Mouse (Mus musculus) olfactory bulb, adult 2 months (tissue): ENCODE measurements around the gene Kctd4. TPM values are rescaled to one million over a fixed set of nuclear protein-coding genes. Genes with fewer than 3 reads are reported as not detected.
"Not testable (repeated sequence)": the region's sequence is repeated elsewhere in the genome, so short reads cannot be mapped to it uniquely, and the experiment has no call there.

Source experiments
- H3K27ac ChIP-seq: fragments of 200-500 bp; 2 replicates; pipeline ENCODE4 v1.5.1; 2012; ENCODE audit warnings: low read depth, low read length; ENCODE audit not compliant: insufficient read depth
- H3K4me1 ChIP-seq: fragments of 200-500 bp; 2 replicates; pipeline ENCODE4 v1.6.1; 2012; ENCODE audit warnings: low read length; ENCODE audit not compliant: control insufficient read depth, insufficient read depth
- H3K4me3 ChIP-seq: fragments of 200-500 bp; 2 replicates; pipeline ENCODE4 v1.5.1; 2012; ENCODE audit warnings: mild to moderate bottlenecking, low read depth, low read length, moderate library complexity; ENCODE audit not compliant: insufficient read depth
- CTCF ChIP-seq: fragments of 200-500 bp; IDR thresholded peaks from 2 replicates; pipeline ENCODE4 v1.5.1; 2012; ENCODE audit warnings: low read depth, mild to moderate bottlenecking, low read length, moderate library complexity; ENCODE audit not compliant: insufficient read depth
- POLR2A ChIP-seq: fragments of 200-500 bp; IDR thresholded peaks from 2 replicates; pipeline ENCODE4 v1.6.1; 2012; ENCODE audit warnings: mild to moderate bottlenecking, low read depth, low read length, moderate library complexity; ENCODE audit not compliant: insufficient read depth
- WGBS: fragments of 180-500 bp; shearing (Covaris S2); methylation state at CpG from one replicate; pipeline ENCODE4 v1.1.7; 2018; 5-methylcytosine and 5-hydroxymethylcytosine counted together
- polyA plus RNA-seq: library from polyadenylated mRNA; stranded (reverse); fragments of >200 nt; gene quantifications from 2 replicates; pipeline ENCODE4 v1.2.4, GENCODE M21; 2012; ENCODE audit warnings: low replicate concordance; ENCODE audit not compliant: missing spikeins, insufficient read depth, insufficient read length

Gene Kctd4
- polyA plus RNA-seq, result not detected in 2 replicates

GRCm38 (mm10) chr14:75954766-75955165 lies at the start of gene Kctd4:
Kctd4 (plus strand) TSS chr14:75955009.
- WGBS, result 94% methylated on average over 7 of the region's 7 CpGs

DNA sequence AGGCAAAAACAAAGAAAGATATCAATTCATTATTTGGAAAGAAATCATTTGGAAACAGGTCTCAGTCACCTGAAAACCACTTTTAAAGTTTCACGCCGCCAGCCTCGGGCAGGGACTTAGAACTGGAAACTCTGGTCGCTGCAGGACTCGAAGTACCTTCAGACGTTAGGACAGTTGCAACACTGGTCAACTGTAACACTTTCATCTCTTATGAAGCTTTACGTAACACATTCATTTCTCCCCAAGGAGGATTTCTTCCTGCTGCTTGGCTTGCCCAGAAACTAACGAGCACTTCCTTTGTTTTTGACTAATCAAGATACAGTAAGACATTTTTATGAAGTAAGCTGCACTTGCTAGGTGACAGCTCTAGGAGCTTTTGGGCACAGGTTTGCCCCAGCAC lies 47.9 kb upstream of the Kctd4 start:
- TF ChIP-seq CTCF, result no peak
- TF ChIP-seq POLR2A, result no peak

More at GRCm38 (mm10) chr14:75954766-75955165, at the start of gene Kctd4:
- H3K4me1 ChIP-seq, result no peaks in the 10 kb centered on the region
- no peak within 1 kb of the TSS for H3K27ac ChIP-seq
- no peak for TF ChIP-seq CTCF
- TF ChIP-seq POLR2A, result no peak
- no peak within 1 kb of the TSS for H3K4me3 ChIP-seq

GRCm38 (mm10) chr14:75911968-75912367 lies 42.8 kb upstream of the Kctd4 start:
- H3K4me3 ChIP-seq, result no peak overlapping the region
- WGBS, result 47% methylated on average over 6 of the region's 6 CpGs
- no peak for TF ChIP-seq CTCF
- no peak for TF ChIP-seq POLR2A
- no peak overlapping the region for H3K27ac ChIP-seq
- H3K4me1 ChIP-seq, result no peaks in the 10 kb centered on the region

More for the DNA sequence above, 47.9 kb upstream of the Kctd4 start:
- H3K4me3 ChIP-seq, result no peak overlapping the region
- WGBS, result 82% methylated on average over 8 of the region's 8 CpGs
- no peaks in the 10 kb centered on the region for H3K4me1 ChIP-seq
- H3K27ac ChIP-seq, result no peak overlapping the region

- 96% methylated on average over 2 of the region's 2 CpGs for WGBS
- TF ChIP-seq POLR2A (no peak), CTCF (no peak)
- Histone ChIP-seq H3K27ac (no peak overlapping the region), H3K4me1 (no peaks in the 10 kb centered on the region), H3K4me3 (no peak overlapping the region)
Measured at GRCm38 (mm10) chr14:75912665-75913064, 42.1 kb upstream of the Kctd4 start.

DNA sequence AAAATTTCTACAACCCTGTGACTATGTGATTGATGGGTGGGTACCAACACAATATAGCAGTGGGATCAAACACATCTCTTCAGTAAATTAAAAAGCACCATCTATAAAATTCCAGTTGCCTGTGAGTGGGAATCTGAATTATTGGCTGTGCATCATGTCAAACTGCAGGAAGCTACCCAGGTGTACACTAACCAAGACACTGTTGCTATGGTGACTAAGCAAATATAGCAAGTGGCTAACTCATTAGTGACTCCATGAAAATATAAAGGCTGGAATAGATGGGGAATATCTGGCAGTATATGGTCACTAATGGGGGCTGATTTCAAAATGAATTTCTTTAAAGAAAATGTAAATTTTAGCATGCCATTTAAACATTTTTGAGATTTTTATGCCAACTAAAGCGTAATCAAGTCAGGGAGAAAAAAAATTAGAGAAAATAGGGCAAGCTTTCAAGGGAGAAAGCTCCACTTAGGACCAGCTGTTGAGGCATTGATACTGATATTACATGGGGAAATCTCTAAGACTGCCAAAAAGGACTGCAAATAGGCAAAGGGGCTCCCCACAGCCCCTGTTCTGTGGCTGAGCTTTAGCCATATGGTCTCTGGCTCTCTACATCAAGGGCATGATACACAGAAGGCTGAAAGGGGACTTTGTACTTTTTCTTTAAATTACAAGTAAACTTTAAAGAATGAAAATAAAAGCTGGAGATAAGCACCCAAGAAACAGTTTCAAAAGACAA lies 31.3 kb upstream of the Kctd4 start:
- H3K27ac ChIP-seq, result no peak overlapping the region
- WGBS, result 76% methylated on average over 1 of the region's 1 CpGs
- no peak overlapping the region for H3K4me3 ChIP-seq
- TF ChIP-seq POLR2A (no peak), CTCF (no peak)
- H3K4me1 ChIP-seq, result no peaks in the 10 kb centered on the region

GRCm38 (mm10) chr14:75929713-75930112 lies 25.1 kb upstream of the Kctd4 start:
- not testable (repeated sequence) for H3K4me1 ChIP-seq, H3K4me3 ChIP-seq, H3K27ac ChIP-seq
- 69% methylated on average over 8 of the region's 8 CpGs for WGBS

DNA sequence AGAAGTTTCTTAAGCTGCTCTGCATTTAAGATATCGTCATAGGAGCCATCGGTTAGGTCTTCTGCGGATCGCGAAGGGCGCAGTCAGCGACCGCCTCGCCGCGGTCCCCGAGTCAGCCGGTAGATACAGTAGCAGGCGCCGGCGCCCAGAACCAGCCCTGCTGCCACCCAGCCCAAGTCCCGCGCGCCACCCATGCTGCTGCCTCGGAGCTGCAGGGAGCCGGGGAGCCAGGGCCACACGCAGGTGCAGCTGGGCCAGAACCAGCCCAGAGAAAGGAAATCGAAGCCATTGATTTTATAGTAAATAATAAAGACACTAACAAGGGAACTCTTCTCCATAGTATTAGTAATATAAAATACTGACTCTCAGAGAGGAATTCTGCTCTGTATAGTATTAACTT lies 23.5 kb upstream of the Kctd4 start:
- H3K4me3 ChIP-seq, result no peak overlapping the region
- H3K27ac ChIP-seq, result no peak overlapping the region
- WGBS, result 97% methylated on average over 23 of the region's 23 CpGs
- TF ChIP-seq CTCF (no peak), POLR2A (no peak)
- no peaks in the 10 kb centered on the region for H3K4me1 ChIP-seq

DNA sequence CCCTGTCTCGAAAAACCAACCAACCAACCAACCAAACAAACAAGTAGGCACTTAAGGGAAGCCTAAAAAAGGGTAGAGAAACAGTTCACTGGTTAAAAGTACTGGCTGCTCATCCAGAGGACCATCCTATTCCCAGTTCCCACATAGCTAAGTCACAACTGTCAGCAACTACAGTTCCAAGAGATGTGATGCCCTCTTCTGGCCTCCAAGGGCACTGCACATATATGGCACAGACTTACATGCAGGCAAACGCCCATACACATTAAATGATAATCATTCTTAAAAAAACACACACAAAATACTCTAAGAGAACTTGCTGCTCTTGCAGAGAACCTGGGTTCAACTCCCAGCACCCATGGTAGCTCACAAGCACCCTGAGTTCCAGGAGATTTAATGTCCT lies 20.4 kb upstream of the Kctd4 start:
- WGBS, result 92% methylated on average over 2 of the region's 2 CpGs
- no peak overlapping the region for H3K4me3 ChIP-seq
- no peaks in the 10 kb centered on the region for H3K4me1 ChIP-seq
- no peak for TF ChIP-seq POLR2A
- TF ChIP-seq CTCF, result no peak
- H3K27ac ChIP-seq, result no peak overlapping the region

GRCm38 (mm10) chr14:75937714-75938113 lies 17.1 kb upstream of the Kctd4 start:
- TF ChIP-seq CTCF, result no peak
- TF ChIP-seq POLR2A, result no peak
- Histone ChIP-seq H3K27ac (no peak overlapping the region), H3K4me3 (no peak overlapping the region), H3K4me1 (no peaks in the 10 kb centered on the region)
- whole genome bisulfite sequencing, result 82% methylated on average over 1 of the region's 1 CpGs

GRCm38 (mm10) chr14:75941500-75941899 lies 13.3 kb upstream of the Kctd4 start:
- Histone ChIP-seq H3K27ac (no peak overlapping the region), H3K4me1 (no peaks in the 10 kb centered on the region), H3K4me3 (no peak overlapping the region)
- TF ChIP-seq CTCF, result no peak
- TF ChIP-seq POLR2A, result no peak
- WGBS, result 85% methylated on average over 1 of the region's 1 CpGs
